Mouse (Mus musculus): ENCODE results near the gene Grb10. TPM values are rescaled to one million over a fixed set of nuclear protein-coding genes. Genes with fewer than 3 reads are reported as not detected.
A peak's percentile ranks its signal among the peaks of the same experiment; 100 is the strongest.

The Grb10 gene
- total and polyA plus RNA-seq, 3 experiments, result 44.2 to 87.0 (median 81.2) TPM

- no peak for DNase-seq
Measured at GRCm38 (mm10) chr11:11904995-11905394, 133.5 kb downstream of the Grb10 start.

DNA sequence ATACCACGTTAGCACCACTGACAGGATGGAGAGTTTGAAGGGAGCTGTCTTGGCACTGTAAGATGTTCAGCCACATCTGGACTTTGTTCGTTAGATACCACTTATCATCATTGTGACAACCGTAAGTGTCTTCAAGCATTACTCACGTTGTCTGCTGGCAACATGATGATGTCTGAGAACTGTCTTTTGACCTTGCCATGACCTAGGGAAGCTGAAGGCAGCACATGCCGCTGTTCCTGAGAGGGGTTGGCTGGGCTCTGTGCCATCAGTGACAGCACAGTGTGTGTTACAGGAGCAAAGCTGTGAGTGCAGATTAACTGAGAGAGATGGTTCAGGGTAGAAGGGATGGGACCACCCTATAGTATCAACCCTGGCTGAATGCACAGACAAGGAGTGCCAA, 137.0 kb downstream of the Grb10 start:
- peak; percentile 34 for DNase-seq

DNA sequence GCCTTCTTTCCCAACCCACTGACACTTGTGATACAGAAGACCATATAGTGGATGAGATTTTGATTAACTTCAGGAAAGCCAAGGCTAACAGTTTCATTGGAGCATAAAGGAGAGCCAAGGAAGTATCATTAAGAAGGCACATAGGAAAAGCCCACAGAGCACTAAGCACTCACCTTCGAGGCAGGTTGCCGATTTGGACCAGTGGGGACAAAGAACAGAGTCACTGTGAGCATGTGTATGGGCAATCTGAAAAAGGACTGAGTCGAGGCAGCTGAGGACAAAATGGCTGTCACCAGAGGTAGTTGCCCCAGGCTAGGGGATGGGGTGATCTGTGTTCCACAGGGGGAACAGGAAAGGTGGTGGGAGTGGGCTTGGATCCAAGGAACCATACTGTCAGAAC, 140.0 kb downstream of the Grb10 start:
- no peak for DNase-seq

DNA sequence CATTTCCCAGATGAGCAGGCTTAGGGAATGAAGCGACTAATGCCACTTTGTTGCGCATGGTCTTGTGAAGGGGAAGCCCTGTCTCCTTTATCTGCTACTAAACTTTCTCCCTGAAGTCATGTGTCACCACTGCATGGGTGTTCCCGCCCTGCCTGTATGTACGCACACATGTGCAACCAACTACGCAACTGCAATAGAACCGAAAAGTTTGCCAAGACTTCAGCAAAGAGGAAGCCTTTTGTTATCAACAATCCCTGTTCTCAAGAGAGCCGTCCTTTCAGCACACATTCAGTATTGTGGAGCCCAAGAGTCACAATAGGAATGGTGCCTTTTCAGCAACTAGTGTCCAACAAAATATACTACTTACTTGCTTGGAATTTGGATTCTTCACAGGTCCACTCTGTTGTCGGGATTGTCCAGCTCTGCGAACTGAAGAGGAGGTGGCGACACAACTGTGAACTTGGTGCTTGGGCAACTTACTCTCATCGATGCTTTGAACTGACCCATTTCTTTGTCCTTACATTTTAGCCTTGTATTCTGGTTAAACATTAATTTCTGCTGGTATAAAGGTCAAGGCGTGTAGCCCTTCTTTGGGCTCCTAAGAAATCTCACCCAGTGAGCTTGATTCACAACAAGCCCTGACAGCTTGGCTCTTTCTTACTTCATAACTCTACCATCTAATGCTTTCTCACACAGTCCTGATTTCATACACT, 140.7 kb downstream of the Grb10 start, which contains the start of gene Ddc:
TSS of gene Ddc (minus strand) at position 500 of the 713 bp plus-strand sequence.
- DNase-seq, result no peak

- no peak for DNase-seq
Measured at GRCm38 (mm10) chr11:11895479-11895878, 143.0 kb downstream of the Grb10 start.

DNA sequence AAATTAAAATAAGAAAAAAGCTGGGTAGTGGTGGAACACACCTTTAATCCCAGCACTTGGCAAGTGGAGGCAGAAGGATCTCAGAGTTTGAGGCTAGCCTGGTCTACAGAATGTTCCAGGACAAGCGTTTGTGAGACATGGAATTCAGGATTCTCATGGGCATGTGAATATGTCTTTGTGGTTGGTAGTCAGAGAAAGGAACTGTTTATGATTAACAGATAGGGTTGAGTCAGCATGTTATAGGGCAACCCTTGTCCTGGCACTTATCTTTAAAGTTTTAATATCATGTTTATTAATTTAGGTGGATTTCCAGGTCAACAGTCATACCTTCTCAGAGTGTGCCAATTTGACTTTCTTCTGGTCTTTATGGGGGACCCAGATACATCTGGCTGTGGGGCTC, 144.7 kb downstream of the Grb10 start:
- DNase-seq, result no peak

DNA sequence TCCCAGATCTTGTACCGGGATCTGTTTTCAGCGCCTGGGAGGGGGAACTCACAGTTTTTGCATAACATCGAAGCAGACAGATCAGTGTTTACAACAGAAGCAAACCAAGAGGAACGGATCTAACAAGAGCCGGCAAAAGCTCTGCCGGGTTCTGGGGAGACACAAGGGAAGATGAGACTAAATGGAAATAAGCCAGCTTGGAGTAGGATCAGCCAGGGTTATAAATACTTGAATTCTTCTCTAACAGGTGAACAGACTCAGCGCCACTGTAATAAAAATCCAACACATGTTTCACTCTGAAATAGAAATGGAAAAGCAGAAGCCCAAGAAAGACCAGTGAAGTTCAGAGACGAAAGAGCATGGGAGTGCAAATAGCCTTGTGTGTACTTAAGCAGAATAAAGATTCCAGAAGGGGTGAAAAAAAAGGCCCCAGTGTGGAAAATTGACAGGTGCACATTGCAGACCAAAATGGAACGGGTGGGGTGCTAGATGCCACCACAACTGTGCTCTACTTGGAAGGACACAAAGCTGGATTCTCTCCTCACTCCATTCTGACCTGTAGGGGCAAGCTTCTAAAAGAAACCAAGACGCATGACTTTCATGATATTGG, 145.4 kb downstream of the Grb10 start:
- DNase-seq, result no peak

GRCm38 (mm10) chr11:11891832-11892231, 146.7 kb downstream of the Grb10 start:
- DNase-seq, result no peak

DNA sequence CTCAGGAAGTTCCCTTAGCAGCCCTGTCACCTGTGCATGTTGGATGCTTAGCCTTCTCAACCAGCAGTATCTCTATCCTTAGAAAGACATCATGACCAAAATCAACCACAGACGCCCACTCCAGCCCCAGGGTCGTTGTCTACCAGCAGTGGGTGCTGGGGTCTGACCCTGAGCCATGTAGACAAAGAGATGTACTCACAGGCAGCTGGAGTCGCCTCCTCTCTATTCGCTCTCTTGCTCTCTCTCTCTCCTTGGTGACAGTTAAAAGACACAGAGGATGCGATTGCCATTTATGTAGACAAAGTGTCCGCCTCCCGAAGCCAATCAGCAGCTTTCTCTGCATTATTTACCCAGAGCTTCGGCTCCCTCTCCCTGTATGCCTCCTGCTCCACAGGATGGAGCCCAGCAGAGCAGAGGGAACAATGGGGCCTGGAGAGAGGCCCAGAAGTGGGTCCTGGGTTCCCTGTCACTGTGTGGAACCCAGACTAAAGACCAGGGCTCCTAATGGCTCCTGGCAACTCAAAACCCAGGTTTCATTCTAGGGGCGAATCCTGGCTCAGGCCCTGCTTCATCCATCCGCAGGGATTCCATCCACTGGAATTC, 148.2 kb downstream of the Grb10 start:
- DNase-seq, result no peak

DNA sequence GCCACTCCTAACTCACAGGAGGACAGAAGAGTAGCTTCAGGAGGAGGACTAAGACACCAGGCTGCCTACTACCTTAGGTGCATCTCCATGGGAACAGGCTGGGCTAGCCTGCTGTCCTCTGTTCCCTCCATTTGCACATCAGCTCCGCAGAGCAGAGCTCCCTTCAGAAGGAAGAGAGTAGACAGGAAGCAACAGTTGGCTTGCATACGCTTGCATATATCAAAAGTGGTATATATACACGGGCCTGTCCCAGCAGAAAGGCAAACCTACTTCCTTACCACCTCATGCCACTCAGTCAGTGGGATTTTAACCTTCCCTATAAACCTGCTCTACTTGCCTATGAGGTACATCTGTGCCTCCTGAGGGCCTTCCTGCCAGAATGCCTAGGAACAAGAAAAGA, 149.8 kb downstream of the Grb10 start:
- no peak for DNase-seq

- no peak for DNase-seq
Measured at GRCm38 (mm10) chr11:11888051-11888450, 150.4 kb downstream of the Grb10 start.

GRCm38 (mm10) chr11:11886403-11886998, 152.0 kb downstream of the Grb10 start:
- no peak for DNase-seq

DNA sequence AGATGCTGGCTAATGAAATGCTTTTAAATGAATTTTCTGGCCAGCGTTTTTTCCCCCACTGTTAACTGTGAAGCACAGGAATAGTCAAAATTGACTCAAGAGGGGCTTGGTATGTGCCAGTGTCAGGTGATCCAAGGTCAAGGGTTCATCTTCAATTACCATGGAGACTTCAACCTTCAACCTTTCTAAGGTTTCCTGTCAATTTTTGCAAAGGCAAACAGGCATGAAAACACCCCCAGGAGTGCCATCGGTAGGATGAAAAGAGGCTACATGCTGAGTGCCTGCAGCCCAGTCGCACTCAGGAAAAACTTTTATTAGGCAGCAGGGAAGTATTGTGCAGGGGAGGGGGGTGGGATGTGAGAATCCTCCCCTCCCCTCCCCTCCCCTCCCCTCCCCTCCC, 152.6 kb downstream of the Grb10 start:
- DNase-seq, result no peak

- DNase-seq, result no peak
Measured at GRCm38 (mm10) chr11:11885246-11885643, 153.2 kb downstream of the Grb10 start.

- no peak for DNase-seq
Measured at GRCm38 (mm10) chr11:11884533-11885245, 153.8 kb downstream of the Grb10 start.

GRCm38 (mm10) chr11:11881783-11882155, 156.7 kb downstream of the Grb10 start:
- DNase-seq, result no peak

GRCm38 (mm10) chr11:11881026-11881782, 157.3 kb downstream of the Grb10 start:
- DNase-seq, result no peak
